Mouse (Mus musculus): ENCODE measurements around the gene Mcm9.

DNA sequence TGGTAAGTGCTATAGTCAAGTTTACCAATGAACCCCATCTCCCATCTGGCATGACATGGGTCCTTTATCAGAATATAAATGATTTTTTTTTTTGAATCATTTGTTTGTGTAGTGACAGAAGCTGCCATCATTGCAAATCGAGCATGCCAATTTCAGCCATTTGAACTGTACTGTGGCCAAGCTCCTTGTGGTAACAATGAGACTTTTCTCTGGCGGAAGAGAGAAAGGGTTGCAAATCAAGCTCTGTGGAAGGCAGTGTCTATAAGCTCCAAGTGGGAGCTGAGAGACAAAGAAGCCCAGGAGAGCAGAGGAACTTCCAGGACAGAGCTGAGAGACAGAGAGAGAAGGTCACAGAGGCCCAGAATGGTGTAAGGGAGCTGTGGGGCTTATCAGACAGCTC is 64.7 kb downstream of the Mcm9 start:
- TF ChIP-seq CTCF (conservative IDR thresholded peaks at IDR 0.05; ENCODE audit: insufficient read depth, insufficient read length, low read depth, low read length) (no peak), POLR2A (IDR thresholded peaks at IDR 0.05; ENCODE audit: low read depth, low read length) (no peak)
